Mouse (Mus musculus) MEL (cell line): ENCODE data around the gene Myh6. TPM values are rescaled to one million over a fixed set of nuclear protein-coding genes. Genes with fewer than 3 reads are reported as not detected.

Experiments used
- DNase-seq: peaks from one replicate; pipeline ENCODE4 v3.0.0; 2011; ENCODE audit warnings: low read depth, low spot score
- H3K27ac ChIP-seq: 2 replicates; pipeline ENCODE4 v1.5.1; 2012; ENCODE audit warnings: low read depth, mild to moderate bottlenecking, control low read depth, low read length, moderate library complexity; ENCODE audit not compliant: control insufficient read depth
- H3K27me3 ChIP-seq, 2 experiments: fragments of 150-350 bp in 1 of 2; sonication (generic) in 1 of 2; 2 replicates each; pipeline ENCODE4 v1.6.1; 2012; ENCODE audit warnings: low read length in 2 of 2, mild to moderate bottlenecking in 2 of 2, improper control_type of control experiment in 1 of 2, moderate library complexity in 1 of 2; ENCODE audit not compliant: insufficient read depth in 2 of 2, control insufficient read depth in 1 of 2
- H3K36me3 ChIP-seq, 2 experiments: 2 replicates each; pipeline ENCODE4 v1.6.1; 2012 to 2014; ENCODE audit warnings: low read length in 2 of 2, improper control_type of control experiment in 1 of 2, inconsistent platforms in 1 of 2, mild to moderate bottlenecking in 1 of 2; ENCODE audit not compliant: insufficient read depth in 2 of 2, control insufficient read depth in 1 of 2
- H3K4me1 ChIP-seq, 2 experiments: fragments of 150-350 bp in 1 of 2; sonication (generic) in 1 of 2; 2 replicates each; pipeline ENCODE4 v1.6.1; 2012; ENCODE audit warnings: low read length in 2 of 2, improper control_type of control experiment in 1 of 2, mild to moderate bottlenecking in 1 of 2; ENCODE audit not compliant: insufficient read depth in 2 of 2, control insufficient read depth in 1 of 2
- H3K4me3 ChIP-seq, 2 experiments: fragments of 150-350 bp in 1 of 2; sonication (generic) in 1 of 2; 2 replicates each; pipeline ENCODE4 v1.5.1; 2012; ENCODE audit warnings: low read depth in 2 of 2, low read length in 2 of 2, mild to moderate bottlenecking in 2 of 2, moderate library complexity in 2 of 2, control low read depth in 1 of 2, improper control_type of control experiment in 1 of 2; ENCODE audit not compliant: control insufficient read depth in 1 of 2, insufficient read depth in 1 of 2
- H3K79me2 ChIP-seq: 2 replicates; pipeline ENCODE4 v1.6.1; 2012; ENCODE audit warnings: mild to moderate bottlenecking, low read length, moderate library complexity; ENCODE audit not compliant: control insufficient read depth, poor library complexity, insufficient read depth
- H3K9ac ChIP-seq: 2 replicates; pipeline ENCODE4 v1.6.1; 2012; ENCODE audit warnings: low read depth, mild to moderate bottlenecking, control low read depth, low read length, moderate library complexity; ENCODE audit not compliant: control insufficient read depth, poor library complexity, severe bottlenecking
- H3K9me3 ChIP-seq: fragments of 150-350 bp; sonication (generic); replicated peaks from 2 replicates; pipeline ENCODE4 v1.6.1; 2012; ENCODE audit warnings: mild to moderate bottlenecking, low read length, improper control_type of control experiment, moderate library complexity; ENCODE audit not compliant: insufficient read depth
- CTCF ChIP-seq, 3 experiments: IDR thresholded peaks in 2 of 3; conservative IDR thresholded peaks in 1 of 3; 2 replicates each; pipeline ENCODE4 v1.5.1; 2011 to 2012; ENCODE audit warnings: low read length in 3 of 3, low read depth in 2 of 3, mild to moderate bottlenecking in 2 of 3, improper control_type of control experiment in 1 of 3, inconsistent platforms in 1 of 3, mixed read lengths in 1 of 3, moderate library complexity in 1 of 3; ENCODE audit not compliant: control insufficient read depth in 1 of 3, insufficient read depth in 1 of 3, poor library complexity in 1 of 3, severe bottlenecking in 1 of 3
- E2F4 ChIP-seq: IDR thresholded peaks from 2 replicates; pipeline ENCODE4 v1.6.1; 2011; ENCODE audit warnings: low read depth, low read length, improper control_type of control experiment, borderline replicate concordance
- EP300 ChIP-seq, 2 experiments: IDR thresholded peaks; 2 replicates each; pipeline ENCODE4 v1.6.1; 2011; ENCODE audit warnings: improper control_type of control experiment in 2 of 2, low read length in 2 of 2, low read depth in 1 of 2, mild to moderate bottlenecking in 1 of 2
- GABPA ChIP-seq: IDR thresholded peaks from 2 replicates; pipeline ENCODE4 v1.6.1; 2012; ENCODE audit warnings: low read depth, mild to moderate bottlenecking, inconsistent platforms, low read length, improper control_type of control experiment, moderate library complexity
- GATA1 ChIP-seq: IDR thresholded peaks from 2 replicates; pipeline ENCODE4 v1.6.1; 2011; ENCODE audit warnings: low read depth, low read length, improper control_type of control experiment
- KAT2A ChIP-seq: conservative IDR thresholded peaks from 2 replicates; pipeline ENCODE4 v1.6.1; 2012; ENCODE audit warnings: low read depth, low read length, improper control_type of control experiment, inconsistent platforms
- MAFK ChIP-seq: IDR thresholded peaks from 2 replicates; pipeline ENCODE4 v1.6.1; 2011; ENCODE audit warnings: low read depth, mild to moderate bottlenecking, low read length, improper control_type of control experiment, borderline replicate concordance
- MEF2A ChIP-seq: IDR thresholded peaks from 2 replicates; pipeline ENCODE4 v1.6.1; 2014; ENCODE audit warnings: low read depth, mild to moderate bottlenecking, inconsistent platforms, low read length, improper control_type of control experiment; ENCODE audit not compliant: poor library complexity, insufficient replicate concordance, severe bottlenecking; ENCODE audit errors: extremely low read depth
- MYB ChIP-seq: IDR thresholded peaks from 2 replicates; pipeline ENCODE4 v1.6.1; 2011; ENCODE audit warnings: mild to moderate bottlenecking, low read depth, low read length, improper control_type of control experiment
- POLR2A ChIP-seq, 2 experiments: IDR thresholded peaks; 2 replicates each; pipeline ENCODE4 v1.6.1; 2011 to 2012; ENCODE audit warnings: low read length in 2 of 2, mild to moderate bottlenecking in 2 of 2, control low read depth in 1 of 2, improper control_type of control experiment in 1 of 2, low read depth in 1 of 2, moderate library complexity in 1 of 2; ENCODE audit not compliant: control insufficient read depth in 1 of 2, insufficient read depth in 1 of 2, poor library complexity in 1 of 2
- POLR2AphosphoS2 ChIP-seq: IDR thresholded peaks from 2 replicates; pipeline ENCODE4 v1.6.1; 2011; ENCODE audit warnings: low read length, improper control_type of control experiment
- SIN3A ChIP-seq: IDR thresholded peaks from 2 replicates; pipeline ENCODE4 v1.6.1; 2012; ENCODE audit warnings: low read length, improper control_type of control experiment, inconsistent platforms
- TAL1 ChIP-seq: IDR thresholded peaks from 2 replicates; pipeline ENCODE4 v1.6.1; 2012; ENCODE audit warnings: mild to moderate bottlenecking, inconsistent platforms, low read length, moderate library complexity, mixed read lengths
- TBP ChIP-seq: IDR thresholded peaks from 2 replicates; pipeline ENCODE4 v1.8.0; 2011; ENCODE audit warnings: low read depth, low read length, improper control_type of control experiment
- USF2 ChIP-seq, 2 experiments: IDR thresholded peaks; 2 replicates each; pipeline ENCODE4 v1.6.1; 2011 to 2012; ENCODE audit warnings: improper control_type of control experiment in 2 of 2, low read length in 2 of 2, borderline replicate concordance in 1 of 2, inconsistent platforms in 1 of 2, low read depth in 1 of 2, mild to moderate bottlenecking in 1 of 2; ENCODE audit not compliant: insufficient read depth in 1 of 2
- polyA plus RNA-seq, 2 experiments: library from polyadenylated mRNA; stranded (reverse) in 1 of 2; unstranded in 1 of 2; fragments of >175 nt in 1 of 2; fragments of >200 nt in 1 of 2; gene quantifications; 2 replicates each; pipeline versions ENCODE4 v1.2.1 to v1.2.4; 2012; ENCODE audit warnings: low replicate concordance in 2 of 2, low read depth in 1 of 2; ENCODE audit not compliant: insufficient read length in 2 of 2, insufficient read depth in 1 of 2, missing spikeins in 1 of 2
- total RNA-seq: library from RNA; depleted of rRNA; stranded (reverse); fragments of 300-350 nt; gene quantifications from 2 replicates; pipeline ENCODE4 v1.2.3, GENCODE M21; 2012

The Myh6 gene
- total and polyA plus RNA-seq, 3 experiments, result not detected

DNA sequence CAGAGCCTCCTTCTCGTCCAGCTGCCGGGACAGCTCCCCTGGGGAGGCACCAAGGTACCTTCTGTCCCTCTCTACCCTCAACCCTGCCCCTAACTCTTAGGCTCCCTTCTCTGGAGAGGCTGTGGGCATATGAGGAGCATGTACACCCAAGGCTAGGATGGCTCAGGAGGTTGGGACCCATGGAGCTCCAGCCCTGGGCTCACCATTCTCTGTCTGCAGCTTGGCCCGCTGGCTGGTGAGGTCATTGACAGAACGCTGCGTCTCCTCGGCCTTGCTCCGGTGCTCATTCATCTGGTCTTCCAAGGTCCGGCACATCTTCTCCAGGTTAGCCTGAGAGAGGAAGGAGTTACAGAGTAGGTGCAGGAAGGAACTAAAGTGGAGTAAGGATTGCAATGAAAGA, 11.9 kb upstream of the Myh6 start:
- Histone ChIP-seq H3K27ac (no peak overlapping the region), H3K36me3 (no peaks in the 10 kb centered on the region), H3K9ac (no peak overlapping the region), H3K79me2 (no peaks in the 10 kb centered on the region), H3K27me3 (peaks cover 7 to 10% of the 10 kb centered on the region in 2 experiments), H3K9me3 (no peaks in the 10 kb centered on the region), H3K4me1 (no peaks in the 10 kb centered on the region), H3K4me3 (no peak overlapping the region)
- DNase-seq, result no peak
- TF ChIP-seq USF2 (IDR thresholded peaks at IDR 0.05; ENCODE audit: borderline replicate concordance in 1 of 2, insufficient read depth in 1 of 2, low read depth in 1 of 2, low read length in 2 of 2) (no peak), E2F4 (no peak), TAL1 (no peak), EP300 (IDR thresholded peaks at IDR 0.05; ENCODE audit: low read depth in 1 of 2, low read length in 2 of 2) (no peak), POLR2A (IDR thresholded peaks at IDR 0.05; ENCODE audit: control insufficient read depth in 1 of 2, insufficient read depth in 1 of 2, low read depth in 1 of 2, low read length in 2 of 2, poor library complexity in 1 of 2) (no peak)

DNA sequence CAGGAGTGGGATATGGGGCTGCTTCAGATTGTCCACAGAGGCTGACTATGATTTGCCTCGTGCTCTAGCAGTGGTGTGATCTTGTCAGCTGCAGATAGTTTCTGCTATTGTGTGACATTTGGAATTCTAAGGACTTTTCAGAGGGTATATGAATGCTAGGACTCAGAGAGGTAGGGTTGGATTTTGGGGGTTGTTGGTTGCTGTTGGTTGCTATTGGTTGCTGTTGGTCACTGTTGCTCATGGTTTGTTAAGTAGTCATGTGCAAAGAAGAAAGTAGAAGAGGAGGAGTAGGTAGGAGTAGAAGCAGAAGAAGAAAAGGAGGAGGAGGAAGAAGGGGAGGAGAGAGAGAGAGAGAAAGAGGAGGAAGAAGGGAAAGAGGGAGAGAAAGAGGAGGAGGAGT, 9.9 kb upstream of the Myh6 start, which contains the start of gene Gm17428:
Gm17428 (plus strand) TSS at position 301 of the 400 bp plus-strand sequence.
- TF ChIP-seq E2F4, result no peak
- no peak for TF ChIP-seq CTCF (IDR thresholded peaks at IDR 0.05 in 2 of 3, conservative IDR thresholded peaks at IDR 0.05 in 1 of 3; ENCODE audit: control insufficient read depth in 1 of 3, insufficient read depth in 1 of 3, low read depth in 2 of 3, low read length in 3 of 3, poor library complexity in 1 of 3, severe bottlenecking in 1 of 3)
- no peak for TF ChIP-seq TBP
- TF ChIP-seq GABPA, result no peak
- no peak for TF ChIP-seq MEF2A
- TF ChIP-seq POLR2AphosphoS2, result no peak
- no peak for TF ChIP-seq POLR2A (IDR thresholded peaks at IDR 0.05; ENCODE audit: control insufficient read depth in 1 of 2, insufficient read depth in 1 of 2, low read depth in 1 of 2, low read length in 2 of 2, poor library complexity in 1 of 2)
- no peak for TF ChIP-seq SIN3A
- TF ChIP-seq KAT2A, result no peak
- TF ChIP-seq EP300 (IDR thresholded peaks at IDR 0.05; ENCODE audit: low read depth in 1 of 2, low read length in 2 of 2), result no peak
- TF ChIP-seq GATA1, result no peak
- no peak for TF ChIP-seq MAFK
- no peak for TF ChIP-seq MYB
- Histone ChIP-seq H3K27ac (no peak within 1 kb of the TSS), H3K27me3 (peaks cover 7 to 9% of the 10 kb centered on the region in 2 experiments), H3K36me3 (no peaks in the 10 kb centered on the region), H3K9ac (no peak within 1 kb of the TSS), H3K9me3 (no peaks in the 10 kb centered on the region), H3K4me1 (no peaks in the 10 kb centered on the region), H3K79me2 (no peaks in the 10 kb centered on the region), H3K4me3 (no peak within 1 kb of the TSS)
- no peak for DNase-seq
